Mouse (Mus musculus) cerebellum, adult 2 months (tissue): ENCODE measurements around the gene Mt1. TPM values are rescaled to one million over a fixed set of nuclear protein-coding genes. Genes with fewer than 3 reads are reported as not detected.

Source experiments
- DNase-seq, 2 experiments: peaks; one replicate each; pipeline ENCODE4 v3.0.0; 2021
- H3K27ac ChIP-seq: fragments of 200-500 bp; 2 replicates; pipeline ENCODE4 v1.5.1; 2012; ENCODE audit warnings: low read length, control low read depth, inconsistent platforms; ENCODE audit not compliant: insufficient read depth
- H3K27me3 ChIP-seq: fragments of 200-500 bp; 2 replicates; pipeline ENCODE4 v1.6.1; 2012; ENCODE audit warnings: inconsistent platforms, mild to moderate bottlenecking, low read length, moderate library complexity; ENCODE audit not compliant: control insufficient read depth, insufficient read depth
- H3K4me1 ChIP-seq: fragments of 200-500 bp; 2 replicates; pipeline ENCODE4 v1.6.1; 2011; ENCODE audit warnings: low read length; ENCODE audit not compliant: control insufficient read depth, insufficient read depth
- H3K4me3 ChIP-seq: fragments of 200-500 bp; replicated peaks from 2 replicates; pipeline ENCODE3; 2011; ENCODE audit warnings: mild to moderate bottlenecking, low read depth, low read length, control low read depth; ENCODE audit not compliant: insufficient read depth
- CTCF ChIP-seq: fragments of 200-500 bp; IDR thresholded peaks from 2 replicates; pipeline ENCODE4 v1.5.1; 2011; ENCODE audit warnings: low read depth, mild to moderate bottlenecking, control low read depth, low read length, moderate library complexity, borderline replicate concordance; ENCODE audit not compliant: insufficient read depth
- POLR2A ChIP-seq: fragments of 200-500 bp; IDR thresholded peaks from 2 replicates; pipeline ENCODE4 v1.6.1; 2011; ENCODE audit warnings: low read length, control low read depth, borderline replicate concordance; ENCODE audit not compliant: insufficient read depth
- WGBS: fragments of 180-500 bp; shearing (Covaris S2); methylation state at CpG from one replicate; pipeline ENCODE4 v1.1.7; 2018; 5-methylcytosine and 5-hydroxymethylcytosine counted together
- polyA plus RNA-seq: library from polyadenylated mRNA; depleted of rRNA; stranded (reverse); fragments of >200 nt; gene quantifications from 2 replicates; pipeline ENCODE4 v1.2.3, GENCODE M21; 2012

The Mt1 gene
- polyA plus RNA-seq, 1 experiment: 1,145 TPM

DNA sequence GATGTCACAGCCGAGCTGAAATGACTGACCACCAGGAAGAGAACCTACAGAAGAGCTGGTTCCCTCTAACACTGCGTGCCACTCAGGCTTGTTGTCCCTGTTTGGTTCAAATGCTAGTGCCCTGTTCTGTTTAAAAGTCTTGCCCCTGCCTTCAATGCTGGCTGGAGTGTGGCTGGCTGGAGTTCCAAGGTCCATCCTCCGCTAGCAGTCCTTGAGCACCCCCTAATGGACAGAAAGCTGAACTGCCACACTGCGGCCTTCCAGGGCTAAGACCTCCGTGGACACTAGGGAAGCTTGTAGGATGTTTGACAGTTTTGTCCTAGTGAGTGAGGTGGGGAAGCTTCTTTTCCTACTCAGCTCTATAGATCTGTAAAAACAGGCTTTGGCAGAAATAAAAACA is 26.9 kb downstream of the Mt1 start:
- peak; percentile 64 to 79 for DNase-seq
- Histone ChIP-seq H3K27me3 (no peaks in the 10 kb centered on the region), H3K27ac (no peak overlapping the region), H3K4me1 (peaks cover 9% of the 10 kb centered on the region; the same call in 1 of the 2 replicates), H3K4me3 (no peak overlapping the region)
- WGBS: 21% methylated on average over 5 of the region's 5 CpGs
- TF ChIP-seq POLR2A: no peak
- peak; percentile 91 for TF ChIP-seq CTCF

DNA sequence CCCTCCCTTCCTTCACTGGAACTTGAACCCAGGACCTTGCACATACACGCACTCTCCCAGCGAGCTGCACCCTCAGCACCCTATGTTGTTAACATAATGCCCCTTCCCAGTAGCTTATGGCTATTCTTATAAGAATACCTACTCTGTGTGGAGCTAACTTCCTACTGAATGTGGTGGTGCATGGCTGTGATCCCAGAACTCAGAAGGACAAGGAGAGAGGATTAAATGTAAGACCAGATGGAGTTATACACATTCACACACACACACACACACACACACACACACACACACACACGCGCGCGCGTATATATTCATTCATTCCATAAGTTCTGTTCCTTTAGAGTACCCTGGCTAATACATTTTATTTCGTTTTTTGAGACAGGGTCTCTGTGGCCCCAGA is 27.4 kb downstream of the Mt1 start:
- DNase-seq: no peak
- H3K27me3 ChIP-seq: no peaks in the 10 kb centered on the region
- WGBS: 86% methylated on average over 8 of the region's 8 CpGs
- H3K4me3 ChIP-seq: no peak overlapping the region
- no peak overlapping the region for H3K27ac ChIP-seq
- peaks cover 9% of the 10 kb centered on the region; the same call in 1 of the 2 replicates for H3K4me1 ChIP-seq
- TF ChIP-seq CTCF: no peak
- TF ChIP-seq POLR2A: no peak

DNA sequence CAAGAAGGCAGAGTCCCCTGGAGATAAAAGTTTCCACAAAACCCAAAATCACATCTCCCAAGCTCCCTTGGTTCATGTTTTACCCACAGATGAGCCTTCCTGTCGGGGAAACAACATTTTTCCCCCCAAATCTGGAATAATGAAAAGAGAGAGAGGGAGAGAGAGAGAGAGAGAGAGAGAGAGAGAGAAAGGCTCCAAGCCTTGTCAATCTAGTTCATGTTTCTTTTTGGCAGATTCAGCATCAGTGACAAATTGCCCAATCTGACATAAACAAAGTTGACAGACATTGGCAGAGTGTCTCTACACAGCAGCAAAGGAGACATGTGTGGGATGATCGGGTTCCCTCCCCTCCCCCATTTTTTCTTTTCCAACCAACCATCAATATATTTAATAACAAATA is 28.6 kb downstream of the Mt1 start:
- no peak overlapping the region for H3K4me3 ChIP-seq
- no peak overlapping the region for H3K27ac ChIP-seq
- peaks cover 9% of the 10 kb centered on the region; the same call in 1 of the 2 replicates for H3K4me1 ChIP-seq
- TF ChIP-seq POLR2A (no peak), CTCF (no peak)
- DNase-seq: no peak
- 59% methylated on average over 2 of the region's 2 CpGs for WGBS
- no peaks in the 10 kb centered on the region for H3K27me3 ChIP-seq

- no peak for TF ChIP-seq POLR2A
- no peak for TF ChIP-seq CTCF
- 8% methylated on average over 6 of the region's 6 CpGs for WGBS
- Histone ChIP-seq H3K4me1 (peaks cover 9% of the 10 kb centered on the region; the same call in 1 of the 2 replicates), H3K27me3 (no peaks in the 10 kb centered on the region), H3K4me3 (peak overlapping the region; percentile 30), H3K27ac (peak overlapping the region; percentile 64)
- DNase-seq: peak; percentile 56 to 63
Observed at GRCm38 (mm10) chr8:94209639-94210038, 30.8 kb downstream of the Mt1 start.

DNA sequence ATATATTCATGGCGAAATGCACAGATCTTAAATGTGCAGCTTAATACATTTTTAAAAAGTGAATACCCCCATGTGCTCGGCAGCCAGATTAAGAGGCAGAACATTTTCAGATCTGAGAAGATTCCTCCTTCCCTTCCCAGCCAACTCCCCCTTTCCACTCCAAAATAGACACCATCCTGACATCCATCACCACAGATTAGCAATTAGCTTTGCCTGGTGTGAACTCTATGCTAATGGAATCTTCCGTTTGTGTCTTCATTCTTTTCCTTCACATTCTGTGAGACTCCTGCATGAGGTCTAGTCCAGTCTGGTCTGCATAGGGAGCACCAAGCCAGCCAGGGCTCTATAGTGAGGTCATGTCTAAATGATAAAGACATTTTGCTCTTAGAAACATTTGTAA is 31.3 kb downstream of the Mt1 start:
- 42% methylated on average over 3 of the region's 3 CpGs for WGBS
- H3K4me3 ChIP-seq: no peak overlapping the region
- no peak for DNase-seq
- no peak overlapping the region for H3K27ac ChIP-seq
- TF ChIP-seq CTCF (no peak), POLR2A (no peak)
- no peaks in the 10 kb centered on the region for H3K27me3 ChIP-seq
- H3K4me1 ChIP-seq: peaks cover 9% of the 10 kb centered on the region; the same call in 1 of the 2 replicates

- Histone ChIP-seq H3K4me1 (peaks cover 13% of the 10 kb centered on the region), H3K27ac (peak overlapping the region; percentile 52), H3K27me3 (no peaks in the 10 kb centered on the region), H3K4me3 (peak overlapping the region; percentile 83)
- TF ChIP-seq CTCF: no peak
- no peak for TF ChIP-seq POLR2A
- WGBS: 29% methylated on average over 6 of the region's 6 CpGs
- DNase-seq: peak in 1 of 2 experiments; percentile 12
Observed at GRCm38 (mm10) chr8:94213819-94214218, 34.9 kb downstream of the Mt1 start.

- peak within 1 kb of the TSS; percentile 52 for H3K27ac ChIP-seq
- WGBS: 1% methylated on average over 68 of the region's 68 CpGs
- H3K4me1 ChIP-seq: peaks cover 9% of the 10 kb centered on the region
- TF ChIP-seq POLR2A (peak; percentile 77; the same call in 1 of the 2 replicates), CTCF (no peak)
- peak within 1 kb of the TSS; percentile 83 for H3K4me3 ChIP-seq
- H3K27me3 ChIP-seq: no peaks in the 10 kb centered on the region
- peak; percentile 96 to 99 for DNase-seq
Observed at GRCm38 (mm10) chr8:94214252-94215173, 35.6 kb downstream of the Mt1 start, which contains the start of gene Nup93. Gene Nup93, plus strand, starts transcription at chr8:94214564.
